Mouse (Mus musculus) heart, postnatal 14 days (tissue): ENCODE data around the gene Prf1. TPM values are rescaled to one million over a fixed set of nuclear protein-coding genes. Genes with fewer than 3 reads are reported as not detected.

Experiments
- DNase-seq, 2 experiments: peaks; one replicate each; pipeline ENCODE4 v3.0.0; 2021 to 2022
- intact Hi-C: fragments of 180-260 bp; cut with DNase I; formaldehyde crosslinking; loops from one replicate; pipeline ENCODE4 v1.15.1; 2025
- total RNA-seq, 2 experiments: library from RNA; stranded (reverse); gene quantifications; 2 replicates each; pipeline ENCODE4 v1.2.3; 2021

Prf1 gene
- total RNA-seq, 2 experiments from 2014 or later: not detected

GRCm38 (mm10) chr10:61284309-61284708 is 13.3 kb upstream of the Prf1 start:
- no peak for DNase-seq

GRCm38 (mm10) chr10:61285271-61285670 is 12.4 kb upstream of the Prf1 start:
- intact Hi-C loops: no loop called here
- peak; percentile 69 to 76 for DNase-seq

More at GRCm38 (mm10) chr10:61284309-61284708, 13.3 kb upstream of the Prf1 start:
- intact Hi-C loops: no loop called here

- no peak for DNase-seq
- intact Hi-C loops: no loop called here
Measured at GRCm38 (mm10) chr10:61286246-61286645, 11.4 kb upstream of the Prf1 start.

- intact Hi-C loops: no loop called here
- no peak for DNase-seq
Measured at GRCm38 (mm10) chr10:61290016-61290415, 7.6 kb upstream of the Prf1 start.

GRCm38 (mm10) chr10:61290479-61290878 is 7.2 kb upstream of the Prf1 start:
- no peak for DNase-seq
- intact Hi-C loops: no loop called here

- DNase-seq: no peak
- intact Hi-C loops: no loop called here
Measured at GRCm38 (mm10) chr10:61294242-61294641, 3.4 kb upstream of the Prf1 start.

- intact Hi-C loops: no loop called here
- DNase-seq: no peak
Measured at GRCm38 (mm10) chr10:61296713-61297445, 754 bp upstream of the Prf1 start.

GRCm38 (mm10) chr10:61300996-61301395 is 3.4 kb downstream of the Prf1 start:
- intact Hi-C loops: no loop called here
- peak in 1 of 2 experiments; percentile 28 for DNase-seq

GRCm38 (mm10) chr10:61304046-61304445 is 6.4 kb downstream of the Prf1 start:
- DNase-seq: no peak
- intact Hi-C loops: no loop called here

GRCm38 (mm10) chr10:61305928-61306590 is 8.4 kb downstream of the Prf1 start:
- DNase-seq: no peak
- intact Hi-C loops: no loop called here

- DNase-seq: peak in 1 of 2 experiments; percentile 44
- intact Hi-C loops: no loop called here
Measured at GRCm38 (mm10) chr10:61308706-61309320, 11.2 kb downstream of the Prf1 start.

GRCm38 (mm10) chr10:61312159-61312558 is 14.5 kb downstream of the Prf1 start:
- peak in 1 of 2 experiments; percentile 48 for DNase-seq
- intact Hi-C loops: no loop called here

- intact Hi-C loops: no loop called here
- no peak for DNase-seq
Measured at GRCm38 (mm10) chr10:61312754-61313153, 15.1 kb downstream of the Prf1 start.

- no peak for DNase-seq
- intact Hi-C loops: no loop called here
Measured at GRCm38 (mm10) chr10:61313750-61314149, 16.1 kb downstream of the Prf1 start.

- no peak for DNase-seq
- intact Hi-C loops: loop anchor here (5.0 kb wide), 1 partner anchor 38 kb away; no protein-coding TSS in a partner anchor
Measured at GRCm38 (mm10) chr10:61315324-61315880, 17.8 kb downstream of the Prf1 start.

- no peak for DNase-seq
- intact Hi-C loops: loop anchor here (5.0 kb wide), 1 partner anchor 41 kb away; no protein-coding TSS in a partner anchor
Measured at GRCm38 (mm10) chr10:61318527-61318926, 20.9 kb downstream of the Prf1 start.

GRCm38 (mm10) chr10:61324717-61325116 is 27.1 kb downstream of the Prf1 start:
- DNase-seq: peak; percentile 68
- intact Hi-C loops: no loop called here

- no peak for DNase-seq
- intact Hi-C loops: no loop called here
Measured at GRCm38 (mm10) chr10:61325782-61326328, 28.2 kb downstream of the Prf1 start.

GRCm38 (mm10) chr10:61327545-61327944 is 29.9 kb downstream of the Prf1 start:
- DNase-seq: no peak
- intact Hi-C loops: no loop called here

- intact Hi-C loops: no loop called here
- DNase-seq: no peak
Measured at GRCm38 (mm10) chr10:61328927-61329326, 31.3 kb downstream of the Prf1 start.

- peak; percentile 69 to 73 for DNase-seq
- intact Hi-C loops: no loop called here
Measured at GRCm38 (mm10) chr10:61331046-61331445, 33.4 kb downstream of the Prf1 start.
